Mouse (Mus musculus): ENCODE results near the gene Tas2r108. TPM values are rescaled to one million over a fixed set of nuclear protein-coding genes. Genes with fewer than 3 reads are reported as not detected.

Gene Tas2r108
- not detected in 2 replicates for polyA plus RNA-seq (2015; fragmentation: Nextera tagmentation; extraction: Ambion mirVana)

DNA sequence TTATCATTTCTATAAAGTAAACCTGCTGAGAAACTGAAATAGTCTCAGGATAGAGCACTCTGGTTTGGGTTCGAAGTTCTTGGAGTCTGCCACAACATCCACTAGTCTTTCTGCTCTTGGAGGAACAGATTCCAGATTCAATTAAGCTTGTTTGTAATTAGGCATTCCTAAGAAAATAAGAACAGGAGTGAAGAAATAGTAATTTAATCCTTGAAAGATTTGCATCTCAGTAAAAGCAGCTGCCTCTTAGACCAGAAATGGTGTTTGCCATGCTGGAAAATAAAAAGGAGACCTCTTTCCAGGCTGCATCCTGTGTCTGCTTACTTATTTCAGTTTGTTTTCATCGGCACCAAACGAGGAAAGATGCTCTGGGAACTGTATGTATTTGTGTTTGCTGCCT is at the start of gene Tas2r108:
TSS of gene Tas2r108 (plus strand) at position 301 of the 400 bp plus-strand sequence.
- 86% methylated on average over 3 of the region's 3 CpGs for WGBS
- no peaks in the 10 kb centered on the region for H3K4me1 ChIP-seq

DNA sequence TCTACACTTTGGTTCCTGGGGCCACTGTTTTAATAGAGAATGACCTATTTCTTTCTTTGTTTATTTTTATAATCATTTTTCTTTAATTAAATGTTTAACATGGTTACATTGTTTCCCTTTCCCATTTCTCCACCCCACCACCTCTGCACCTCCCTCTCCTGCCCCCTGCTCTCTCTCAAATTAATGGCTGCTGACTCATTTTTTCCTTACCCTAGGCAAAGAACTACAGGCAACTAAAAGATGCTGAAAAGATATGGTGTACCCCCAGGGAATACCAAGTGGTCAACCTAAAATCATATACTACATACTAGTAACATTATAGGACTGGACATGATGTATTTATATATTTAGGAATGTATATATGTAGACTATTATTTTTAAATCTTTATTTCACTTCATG is 44.7 kb upstream of the Tas2r108 start:
- Histone ChIP-seq H3K9me3 (no peaks in the 10 kb centered on the region), H3K4me2 (no peak overlapping the region), H3K27me3 (no peaks in the 10 kb centered on the region), H3K27ac (no peak overlapping the region), H3K36me3 (no peaks in the 10 kb centered on the region), H3K4me1 (no peaks in the 10 kb centered on the region), H3K9ac (no peak overlapping the region), H3K4me3 (no peak overlapping the region)
- ATAC-seq (ENCODE audit: insufficient number of reproducible peaks, low FRiP score, low TSS enrichment, low read depth): no peak

More for the DNA sequence above, at the start of gene Tas2r108:
- H3K9me3 ChIP-seq: no peaks in the 10 kb centered on the region
- H3K4me2 ChIP-seq: no peak within 1 kb of the TSS
- no peak for ATAC-seq (ENCODE audit: insufficient number of reproducible peaks, low FRiP score, low TSS enrichment, low read depth)
- H3K27me3 ChIP-seq: no peaks in the 10 kb centered on the region
- H3K36me3 ChIP-seq: no peaks in the 10 kb centered on the region
- no peak within 1 kb of the TSS for H3K9ac ChIP-seq
- no peak within 1 kb of the TSS for H3K4me3 ChIP-seq
- H3K27ac ChIP-seq: no peak within 1 kb of the TSS

DNA sequence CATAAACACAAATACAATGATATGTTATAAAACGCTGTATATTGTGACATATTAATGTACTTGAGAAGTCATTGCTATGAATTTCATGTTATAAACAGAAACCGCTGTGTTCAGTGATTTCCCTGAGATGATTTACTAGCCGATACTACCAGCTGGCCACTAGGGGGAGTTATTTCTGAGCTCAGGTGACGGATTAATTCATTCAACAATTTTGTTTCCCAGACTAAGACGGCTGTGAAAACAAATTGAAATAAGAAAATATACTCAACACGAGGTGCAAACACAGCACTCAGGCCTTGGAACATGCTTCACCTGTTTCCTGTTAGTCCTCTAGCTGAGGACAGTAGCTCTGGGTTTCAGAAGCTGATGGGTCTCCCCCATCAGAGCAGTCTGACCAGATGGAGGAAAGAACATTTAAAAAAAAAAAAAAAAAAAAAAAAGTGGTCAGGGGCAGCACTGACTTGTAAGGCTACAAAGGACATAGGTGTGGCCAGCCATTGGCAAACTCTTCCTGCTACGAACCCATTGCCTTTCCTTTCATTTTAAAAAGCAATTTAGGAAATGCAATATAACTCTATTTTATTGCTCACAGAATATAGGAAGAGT is 38.8 kb upstream of the Tas2r108 start:
- ATAC-seq (ENCODE audit: insufficient number of reproducible peaks, low FRiP score, low TSS enrichment, low read depth): no peak
- Histone ChIP-seq H3K27me3 (no peaks in the 10 kb centered on the region), H3K4me1 (no peaks in the 10 kb centered on the region), H3K9ac (no peak overlapping the region), H3K36me3 (no peaks in the 10 kb centered on the region), H3K9me3 (no peaks in the 10 kb centered on the region), H3K4me2 (no peak overlapping the region), H3K4me3 (no peak overlapping the region), H3K27ac (no peak overlapping the region)
- 25% methylated on average over 7 of the region's 7 CpGs for WGBS

DNA sequence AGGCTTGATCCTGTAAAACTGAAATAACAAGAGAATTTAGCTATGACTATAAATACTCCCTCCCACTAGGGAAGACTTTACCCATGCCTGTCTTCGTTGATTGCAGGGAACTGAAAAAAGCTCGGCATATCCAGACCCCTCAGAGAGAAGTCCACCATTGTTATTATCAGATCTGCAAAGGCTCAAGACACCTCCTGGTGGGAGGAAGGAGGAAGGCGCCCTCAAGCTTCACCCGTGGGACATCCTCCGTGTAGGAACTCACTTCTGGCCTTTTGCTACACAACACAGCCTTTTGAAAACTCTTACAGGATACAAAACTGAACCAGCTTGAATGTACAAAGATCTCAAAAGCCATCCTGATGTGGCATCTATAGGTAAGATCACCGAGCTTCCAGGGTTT is 27.6 kb upstream of the Tas2r108 start:
- no peaks in the 10 kb centered on the region for H3K4me1 ChIP-seq
- no peak overlapping the region for H3K4me2 ChIP-seq
- no peak for ATAC-seq (ENCODE audit: insufficient number of reproducible peaks, low FRiP score, low TSS enrichment, low read depth)
- H3K27me3 ChIP-seq: no peaks in the 10 kb centered on the region
- H3K4me3 ChIP-seq: no peak overlapping the region
- H3K9me3 ChIP-seq: no peaks in the 10 kb centered on the region
- no peak overlapping the region for H3K9ac ChIP-seq
- WGBS: 52% methylated on average over 6 of the region's 6 CpGs
- H3K27ac ChIP-seq: no peak overlapping the region
- H3K36me3 ChIP-seq: no peaks in the 10 kb centered on the region

DNA sequence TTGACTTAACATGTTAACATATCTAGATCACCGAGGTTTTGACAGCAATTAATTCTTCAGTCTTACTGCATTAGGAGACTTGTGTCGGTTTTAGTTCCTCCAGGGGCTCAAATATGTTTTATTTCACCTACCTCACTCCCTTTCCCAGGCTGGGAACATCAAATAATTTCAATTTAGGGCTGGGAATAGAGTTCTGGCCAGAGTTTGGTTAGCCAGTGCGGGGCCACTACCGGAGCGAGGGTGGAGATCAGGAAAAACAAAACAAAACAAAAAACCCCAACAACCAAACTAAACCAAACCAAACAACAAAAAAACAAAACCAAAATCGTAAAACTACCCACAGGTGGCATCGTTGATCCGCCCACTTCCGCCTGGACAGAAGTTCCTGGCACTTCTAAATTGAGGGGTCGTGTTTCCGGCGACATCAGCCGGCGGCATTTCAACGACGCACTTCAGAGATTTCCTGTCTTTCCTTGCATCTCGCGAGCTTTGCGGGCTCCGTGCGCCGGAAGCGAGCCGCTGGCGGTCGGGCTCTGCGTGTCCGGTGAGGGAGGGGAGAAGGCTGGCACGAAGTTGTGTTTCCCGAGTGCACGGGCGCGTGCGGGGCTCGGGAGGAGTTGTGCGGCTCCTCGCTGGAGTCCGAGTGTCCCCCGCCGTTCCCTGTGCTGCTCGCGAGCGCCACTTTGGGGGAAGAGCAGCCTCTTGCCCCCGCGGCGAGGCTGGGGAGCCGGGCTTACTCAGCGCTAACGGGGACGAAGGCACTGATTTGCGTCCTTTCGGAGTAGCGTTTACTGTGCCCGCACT is 22.2 kb upstream of the Tas2r108 start, which contains the start of gene Ssbp1:
TSS of gene Ssbp1 (plus strand) at position 437 of the 804 bp plus-strand sequence.
- Histone ChIP-seq H3K4me1 (peaks cover 8% of the 10 kb centered on the region), H3K36me3 (peaks cover 27% of the 10 kb centered on the region), H3K27me3 (no peaks in the 10 kb centered on the region), H3K4me2 (peak within 1 kb of the TSS; percentile 60), H3K27ac (peak within 1 kb of the TSS; percentile 98), H3K9ac (peak within 1 kb of the TSS; percentile 84), H3K9me3 (no peaks in the 10 kb centered on the region), H3K4me3 (peak within 1 kb of the TSS; percentile 82)
- under 1% methylated on average over 54 of the region's 54 CpGs for WGBS
- peak; percentile 91 for ATAC-seq (ENCODE audit: insufficient number of reproducible peaks, low FRiP score, low TSS enrichment, low read depth)

DNA sequence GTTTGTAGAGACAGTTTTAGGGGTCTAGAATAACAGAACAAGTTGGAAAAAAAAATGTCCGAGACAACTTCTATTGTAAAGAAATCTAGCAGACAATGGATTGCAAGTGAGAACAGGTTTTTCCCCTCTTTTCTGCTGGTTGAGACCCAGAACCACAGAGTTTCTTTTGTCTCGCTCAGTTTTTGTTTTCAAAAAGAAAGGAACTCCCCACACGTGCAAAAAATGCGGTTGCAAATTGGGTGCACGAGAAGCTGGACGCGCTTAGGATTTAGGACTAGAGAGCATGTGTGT is 21.7 kb upstream of the Tas2r108 start:
- H3K4me1 ChIP-seq: peaks cover 8% of the 10 kb centered on the region
- H3K27me3 ChIP-seq: no peaks in the 10 kb centered on the region
- no peaks in the 10 kb centered on the region for H3K9me3 ChIP-seq
- H3K4me2 ChIP-seq: peak overlapping the region; percentile 60
- peak overlapping the region; percentile 98 for H3K27ac ChIP-seq
- peaks cover 31% of the 10 kb centered on the region for H3K36me3 ChIP-seq
- H3K9ac ChIP-seq: peak overlapping the region; percentile 84
- peak overlapping the region; percentile 82 for H3K4me3 ChIP-seq
- ATAC-seq (ENCODE audit: insufficient number of reproducible peaks, low FRiP score, low TSS enrichment, low read depth): no peak
- 0% methylated on average over 7 of the region's 7 CpGs for WGBS

DNA sequence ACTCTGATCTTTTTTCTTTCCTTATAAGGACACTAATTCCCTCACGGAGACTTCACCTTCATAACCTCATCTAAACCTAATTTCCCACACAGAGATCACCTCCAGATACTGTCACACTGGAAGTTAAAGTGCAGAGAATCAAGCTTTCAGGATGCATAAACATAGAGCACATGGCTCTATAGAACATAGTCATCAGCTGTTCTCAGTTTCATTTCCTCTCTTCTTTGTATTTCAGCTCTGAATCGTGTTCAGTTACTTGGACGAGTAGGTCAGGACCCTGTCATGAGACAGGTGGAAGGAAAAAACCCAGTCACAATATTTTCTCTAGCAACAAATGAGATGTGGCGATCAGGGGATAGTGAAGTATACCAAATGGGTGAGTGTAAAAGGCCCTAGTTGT is 17.2 kb upstream of the Tas2r108 start:
- 92% methylated on average over 4 of the region's 4 CpGs for WGBS
- peaks cover 53% of the 10 kb centered on the region for H3K36me3 ChIP-seq

DNA sequence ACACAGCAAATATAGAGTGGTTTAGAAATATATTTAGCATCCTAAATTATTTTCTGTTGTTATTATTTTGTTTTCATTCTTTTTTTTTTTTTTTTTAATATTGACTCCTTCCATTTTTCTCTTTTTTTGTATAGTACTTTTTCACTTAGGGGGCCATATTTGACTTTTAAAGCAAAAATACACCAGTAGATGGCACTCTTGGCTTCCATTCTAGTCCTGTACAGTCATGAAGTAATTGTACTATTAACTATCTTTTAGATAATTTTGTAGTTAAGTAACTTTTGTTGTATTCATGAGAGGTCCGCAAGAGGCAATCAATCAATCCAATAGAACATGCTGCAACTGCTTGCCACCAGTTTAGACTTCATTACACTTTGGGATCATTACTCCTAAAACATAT is 13.6 kb upstream of the Tas2r108 start:
- Histone ChIP-seq H3K4me3 (no peak overlapping the region), H3K9ac (no peak overlapping the region), H3K4me2 (no peak overlapping the region), H3K36me3 (peaks cover 64% of the 10 kb centered on the region), H3K4me1 (no peaks in the 10 kb centered on the region), H3K27ac (no peak overlapping the region), H3K9me3 (no peaks in the 10 kb centered on the region), H3K27me3 (no peaks in the 10 kb centered on the region)
- WGBS: 79% methylated on average over 1 of the region's 1 CpGs
- no peak for ATAC-seq (ENCODE audit: insufficient number of reproducible peaks, low FRiP score, low TSS enrichment, low read depth)

More for the DNA sequence above, 17.2 kb upstream of the Tas2r108 start:
- no peak overlapping the region for H3K9ac ChIP-seq
- H3K4me2 ChIP-seq: no peak overlapping the region
- H3K9me3 ChIP-seq: no peaks in the 10 kb centered on the region
- peaks cover 8% of the 10 kb centered on the region for H3K4me1 ChIP-seq
- H3K27me3 ChIP-seq: no peaks in the 10 kb centered on the region
- H3K27ac ChIP-seq: no peak overlapping the region
- ATAC-seq (ENCODE audit: insufficient number of reproducible peaks, low FRiP score, low TSS enrichment, low read depth): no peak
- H3K4me3 ChIP-seq: no peak overlapping the region

DNA sequence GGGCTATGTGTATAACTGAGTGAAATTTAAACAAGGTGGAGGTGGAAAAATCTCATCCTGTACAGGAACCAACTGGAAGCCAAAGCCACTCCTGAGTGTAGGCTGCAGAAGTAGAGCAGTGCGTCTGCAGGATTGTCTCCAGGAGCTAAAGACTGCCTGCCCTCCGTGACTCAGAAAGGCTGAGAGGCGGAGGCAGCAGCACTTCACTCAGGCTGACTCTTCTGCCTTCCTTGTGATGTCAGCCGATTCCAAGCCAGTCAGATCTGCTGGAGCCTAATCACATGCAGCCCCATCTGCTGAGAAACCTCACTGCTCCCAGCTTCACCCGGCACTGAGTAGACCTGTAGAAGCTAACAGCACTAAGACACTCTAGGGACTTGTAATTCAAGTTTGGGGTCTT is 11.0 kb upstream of the Tas2r108 start:
- Histone ChIP-seq H3K27me3 (no peaks in the 10 kb centered on the region), H3K27ac (no peak overlapping the region), H3K4me3 (no peak overlapping the region), H3K4me1 (no peaks in the 10 kb centered on the region), H3K36me3 (peaks cover 43% of the 10 kb centered on the region), H3K4me2 (no peak overlapping the region), H3K9ac (no peak overlapping the region), H3K9me3 (no peaks in the 10 kb centered on the region)
- 81% methylated on average over 5 of the region's 5 CpGs for WGBS
- ATAC-seq (ENCODE audit: insufficient number of reproducible peaks, low FRiP score, low TSS enrichment, low read depth): no peak

DNA sequence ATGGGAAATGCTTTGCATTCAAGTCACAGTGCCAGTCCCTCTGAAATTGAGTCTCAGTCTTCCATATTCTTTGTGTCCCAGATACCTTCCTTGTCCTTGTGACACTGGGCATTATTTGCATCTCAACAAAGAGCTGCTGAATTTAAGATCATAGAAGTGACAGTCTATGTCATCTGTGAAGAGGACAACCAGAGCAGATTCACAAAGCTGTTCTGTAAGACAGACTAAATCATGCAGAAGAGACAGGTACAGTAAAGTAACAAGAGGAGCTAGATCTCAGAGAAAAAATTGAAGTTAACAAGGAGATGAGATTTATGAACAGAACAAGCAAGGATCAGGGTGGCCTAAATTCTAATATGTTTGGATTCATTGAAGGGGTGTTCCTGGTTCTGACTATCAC is 2.4 kb upstream of the Tas2r108 start, which contains the start of gene Tas2r137:
TSS of gene Tas2r137 (plus strand) at position 301 of the 400 bp plus-strand sequence.
- no peak within 1 kb of the TSS for H3K27ac ChIP-seq
- no peak for ATAC-seq (ENCODE audit: insufficient number of reproducible peaks, low FRiP score, low TSS enrichment, low read depth)
- H3K9ac ChIP-seq: no peak within 1 kb of the TSS
- no peaks in the 10 kb centered on the region for H3K36me3 ChIP-seq
- H3K4me3 ChIP-seq: no peak within 1 kb of the TSS
- H3K27me3 ChIP-seq: no peaks in the 10 kb centered on the region
- H3K4me2 ChIP-seq: no peak within 1 kb of the TSS
- no peaks in the 10 kb centered on the region for H3K9me3 ChIP-seq
- H3K4me1 ChIP-seq: no peaks in the 10 kb centered on the region

DNA sequence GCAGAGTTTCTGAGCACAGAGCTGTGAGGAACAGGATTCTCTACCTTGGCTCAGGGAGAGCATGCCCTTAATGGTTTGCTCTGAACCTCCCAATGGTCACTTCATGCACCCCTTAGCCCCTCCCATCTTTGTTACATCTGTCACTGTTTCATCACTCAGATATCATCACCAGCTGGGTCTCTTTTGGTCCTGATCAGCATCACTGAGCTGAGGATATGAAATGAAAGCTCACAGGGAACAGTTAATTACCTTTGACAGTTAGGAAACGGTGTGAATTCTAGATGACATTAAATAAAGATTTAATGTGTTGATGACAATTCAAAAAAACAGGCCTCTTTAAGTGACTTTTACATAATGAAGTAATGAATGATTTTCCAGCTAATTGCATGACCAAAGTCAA is 26.1 kb downstream of the Tas2r108 start, which contains the start of gene Prss37:
TSS of gene Prss37 (minus strand) at position 101 of the 400 bp plus-strand sequence.
- 61% methylated on average over 1 of the region's 1 CpGs for WGBS
- H3K9ac ChIP-seq: no peak within 1 kb of the TSS

More for the DNA sequence above, 26.1 kb downstream of the Tas2r108 start, which contains the start of gene Prss37:
- Histone ChIP-seq H3K4me3 (no peak within 1 kb of the TSS), H3K4me1 (no peaks in the 10 kb centered on the region), H3K9me3 (no peaks in the 10 kb centered on the region), H3K36me3 (no peaks in the 10 kb centered on the region), H3K27ac (no peak within 1 kb of the TSS), H3K4me2 (no peak within 1 kb of the TSS), H3K27me3 (no peaks in the 10 kb centered on the region)
- ATAC-seq (ENCODE audit: insufficient number of reproducible peaks, low FRiP score, low TSS enrichment, low read depth): no peak

Data from limb, embryonic 15.5 days (tissue).